Mouse (Mus musculus) kidney, adult 8-10 months (tissue): ENCODE results near the gene Card6.

Source experiments
- DNase-seq, 2 experiments: peaks; one replicate each; pipeline ENCODE4 v3.0.0; 2022

The Card6 gene

DNA sequence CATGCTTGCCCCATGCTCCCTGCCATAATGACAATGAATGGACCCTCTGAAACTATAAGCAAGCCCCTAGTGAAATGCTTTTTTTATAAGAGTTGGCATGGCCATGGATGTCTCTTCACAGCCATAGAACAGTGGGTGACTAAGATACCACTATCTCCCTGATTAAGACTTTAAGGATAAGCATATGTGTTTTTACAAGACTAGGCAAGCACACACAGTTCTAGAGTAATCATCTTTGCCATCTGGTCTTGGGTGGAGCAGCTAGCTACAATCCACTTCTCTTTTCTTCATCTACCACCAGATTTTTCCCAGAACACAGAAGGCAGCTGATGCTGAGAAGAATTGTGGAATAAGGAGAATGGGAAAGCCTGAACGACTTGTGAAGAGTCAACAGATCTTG is 27.1 kb downstream of the Card6 start:
- no peak for DNase-seq

DNA sequence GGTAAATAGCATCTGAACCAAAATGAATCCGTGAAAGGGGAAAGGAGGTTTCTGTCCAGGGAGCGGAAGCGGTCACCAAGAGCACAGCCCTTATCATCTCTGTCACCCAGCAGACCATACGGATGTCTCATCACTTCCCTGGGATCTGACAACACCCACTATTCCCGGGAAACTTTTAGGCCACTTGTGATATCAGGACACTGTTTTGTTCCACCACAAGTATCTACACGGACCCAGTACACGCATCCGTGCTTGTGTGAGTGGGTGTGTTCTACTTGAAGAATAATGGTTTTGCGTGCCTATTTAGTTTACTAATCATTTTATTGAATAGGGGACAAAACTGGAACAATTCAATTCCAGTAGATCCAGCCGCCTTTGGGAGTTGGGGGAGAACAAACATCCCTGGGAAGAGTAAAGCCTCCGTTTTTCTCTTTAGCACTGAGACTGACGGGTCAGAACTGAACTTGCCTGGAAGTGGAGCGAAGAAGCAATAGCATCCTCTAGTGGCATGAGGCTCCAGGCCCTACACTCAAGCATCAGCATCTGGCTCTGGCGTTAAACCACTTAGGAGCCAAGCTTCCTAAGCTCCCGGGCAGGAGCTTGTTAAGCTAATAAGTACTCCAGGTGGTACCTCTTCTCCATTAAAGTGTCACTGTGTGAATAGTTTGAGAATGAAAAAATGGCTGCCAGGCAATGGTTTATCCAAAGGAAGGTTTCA is 39.4 kb downstream of the Card6 start:
- peak; percentile 29 to 56 for DNase-seq

DNA sequence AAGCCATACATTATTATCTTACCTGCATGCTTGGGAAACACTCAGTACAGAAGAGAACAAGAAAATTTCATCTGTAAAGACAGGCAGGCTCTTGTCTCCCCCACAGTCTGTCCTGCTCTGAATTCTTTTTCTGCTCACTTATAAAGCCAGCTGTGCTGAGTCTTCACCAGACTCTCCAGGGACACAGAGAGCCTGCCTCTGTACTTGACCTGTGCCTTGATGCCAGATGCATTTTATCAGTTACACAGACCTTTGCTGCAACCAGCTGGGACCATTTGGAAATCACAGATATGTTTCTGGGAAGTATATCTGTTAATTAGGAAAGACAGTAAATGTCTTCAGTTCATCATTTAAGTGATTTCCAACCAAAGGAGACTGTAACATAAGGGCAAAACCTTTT is 44.7 kb downstream of the Card6 start, which contains the start of gene C7:
TSS of gene C7 (minus strand) at position 106 of the 400 bp plus-strand sequence.
- peak; percentile 14 to 40 for DNase-seq
